Mouse (Mus musculus): ENCODE measurements around the gene Dnah17. TPM values are rescaled to one million over a fixed set of nuclear protein-coding genes. Genes with fewer than 3 reads are reported as not detected.

Gene Dnah17
- total and polyA plus RNA-seq, 2 experiments: under 0.01 TPM

DNA sequence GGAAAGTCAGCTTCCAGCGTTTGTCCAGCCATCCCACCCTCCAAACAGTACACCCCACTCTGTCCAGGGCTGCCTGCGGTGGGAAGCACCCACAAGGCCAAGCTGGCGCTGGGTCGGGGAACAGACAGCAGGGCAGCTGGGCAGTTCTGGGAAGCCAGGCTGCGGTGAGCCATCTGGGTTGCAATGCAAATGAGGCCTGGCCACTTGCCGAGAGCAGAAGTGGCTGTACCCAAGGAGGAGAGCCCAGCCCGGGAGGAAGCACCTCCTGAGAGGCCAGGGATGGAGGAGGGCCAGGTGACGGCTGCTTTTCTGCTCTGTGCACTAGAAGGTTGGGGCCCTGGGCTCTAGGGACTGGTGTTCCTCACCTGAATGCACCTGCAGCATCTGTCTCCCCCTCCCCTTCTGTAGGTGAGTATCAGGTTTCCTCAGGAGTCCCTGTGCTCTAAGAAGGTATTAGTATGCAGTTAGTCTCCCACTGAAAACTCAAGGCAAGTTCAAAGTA is 154.3 kb downstream of the Dnah17 start:
- H3K27me3 ChIP-seq (ENCODE audit: control insufficient read depth, insufficient read depth, low read length): no peaks in the 10 kb centered on the region
- WGBS: 79% methylated on average over 8 of the region's 8 CpGs
- no peaks in the 10 kb centered on the region for H3K79me2 ChIP-seq (ENCODE audit: control insufficient read depth, insufficient read depth, low read length)
- H3K27ac ChIP-seq (replicated peaks; ENCODE audit: insufficient read depth, low read depth, low read length): no peak overlapping the region
- no peak for DNase-seq (ENCODE audit: extremely low read depth, low read depth, low spot score)
- H3K9ac ChIP-seq (ENCODE audit: low read depth, low read length): no peak overlapping the region
- TF ChIP-seq POLR2A (IDR thresholded peaks at IDR 0.05; ENCODE audit: extremely low read depth, insufficient read depth, low read length) (no peak), CTCF (IDR thresholded peaks at IDR 0.05; ENCODE audit: low read depth, low read length) (no peak)
- no peaks in the 10 kb centered on the region for H3K4me1 ChIP-seq (ENCODE audit: control insufficient read depth, insufficient read depth, low read length)
- no peak overlapping the region for H3K4me3 ChIP-seq (ENCODE audit: insufficient read depth, low read depth, low read length)
- H3K36me3 ChIP-seq (ENCODE audit: control insufficient read depth, insufficient read depth, low read length): no peaks in the 10 kb centered on the region

DNA sequence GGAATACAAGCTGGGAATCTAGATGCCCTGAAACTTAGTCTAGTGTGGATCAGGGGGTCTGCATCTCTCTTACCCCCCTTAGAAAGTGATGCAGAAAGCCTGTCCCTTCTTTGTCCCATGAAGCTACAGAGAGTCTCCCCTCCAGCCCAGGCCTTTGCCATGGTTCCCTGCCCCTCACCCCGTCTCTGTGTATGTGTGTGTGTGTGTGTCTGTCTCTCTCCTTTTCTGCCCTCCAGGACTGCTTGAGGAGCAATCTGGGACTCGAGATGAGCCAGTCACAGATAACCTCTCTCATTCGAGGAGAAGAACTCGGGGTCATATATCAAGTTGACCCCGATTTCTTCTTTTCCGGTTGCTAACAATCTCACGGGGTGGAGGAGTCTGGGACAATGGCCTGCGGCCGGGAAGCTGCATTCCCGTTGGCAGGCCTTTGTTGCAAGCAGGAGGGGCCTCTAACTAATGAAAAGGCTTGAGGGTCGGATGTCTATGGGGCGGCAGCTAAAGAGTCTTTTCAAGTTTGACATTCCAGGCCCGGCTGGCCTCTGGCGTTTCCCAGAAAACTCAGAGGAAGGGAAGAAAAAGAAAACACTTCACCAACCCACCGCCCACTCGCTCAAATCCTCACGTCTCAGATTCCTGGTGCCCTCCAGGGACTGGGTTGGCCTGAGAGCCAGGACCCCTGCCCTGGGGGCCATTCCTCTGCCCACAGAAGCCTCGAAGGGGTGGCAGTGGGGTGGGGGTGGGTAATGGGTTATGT is 155.0 kb downstream of the Dnah17 start:
- DNase-seq (ENCODE audit: extremely low read depth, low read depth, low spot score): no peak
- H3K27me3 ChIP-seq (ENCODE audit: control insufficient read depth, insufficient read depth, low read length): no peaks in the 10 kb centered on the region
- 68% methylated on average over 18 of the region's 18 CpGs for WGBS

DNA sequence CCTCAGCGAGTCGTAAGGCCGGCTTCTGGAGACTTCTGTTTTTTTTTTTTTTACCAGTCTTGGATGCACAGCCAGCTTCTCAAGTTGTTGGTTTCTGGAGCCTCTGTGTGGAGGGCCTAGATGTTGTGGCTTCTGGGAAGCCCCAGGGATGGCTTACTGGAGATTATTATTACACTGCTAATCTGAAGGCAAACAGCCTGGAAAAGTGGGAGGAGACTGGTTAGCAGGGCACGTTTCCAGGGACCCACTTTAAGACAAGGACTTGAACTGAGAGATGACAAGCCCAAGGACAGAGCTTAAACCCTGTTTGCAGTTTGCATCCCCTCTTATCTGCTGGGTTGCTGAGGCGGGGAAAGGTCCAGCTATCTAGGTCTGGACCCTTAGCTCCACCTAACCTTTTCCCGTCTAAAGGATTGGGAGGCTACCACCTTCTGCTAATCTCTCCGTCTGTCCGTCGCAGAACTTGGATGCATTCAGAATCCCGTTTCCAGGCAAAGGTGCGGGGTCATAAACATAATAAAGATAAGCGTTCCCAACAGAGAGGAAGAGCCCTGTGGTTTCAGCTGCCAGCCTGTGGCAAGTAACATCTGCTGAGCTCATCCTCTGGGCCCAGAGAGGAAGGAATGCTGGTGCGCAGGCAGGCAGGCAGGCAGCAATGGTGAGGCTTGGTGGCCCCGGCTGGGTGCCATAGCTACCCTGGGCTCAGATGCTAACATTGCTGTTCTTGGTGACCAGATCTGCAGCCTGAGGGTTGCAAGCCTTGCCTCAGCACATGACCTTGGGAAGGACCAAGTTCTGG is 155.9 kb downstream of the Dnah17 start:
- Histone ChIP-seq H3K4me1 (ENCODE audit: control insufficient read depth, insufficient read depth, low read length) (peaks cover 4% of the 10 kb centered on the region; the same call in 1 of the 2 replicates), H3K36me3 (ENCODE audit: control insufficient read depth, insufficient read depth, low read length) (no peaks in the 10 kb centered on the region), H3K9ac (ENCODE audit: low read depth, low read length) (no peak overlapping the region), H3K27ac (replicated peaks; ENCODE audit: insufficient read depth, low read depth, low read length) (no peak overlapping the region), H3K27me3 (ENCODE audit: control insufficient read depth, insufficient read depth, low read length) (no peaks in the 10 kb centered on the region), H3K79me2 (ENCODE audit: control insufficient read depth, insufficient read depth, low read length) (no peaks in the 10 kb centered on the region), H3K4me3 (ENCODE audit: insufficient read depth, low read depth, low read length) (no peak overlapping the region)
- no peak for DNase-seq (ENCODE audit: extremely low read depth, low read depth, low spot score)
- 77% methylated on average over 14 of the region's 14 CpGs for WGBS
- no peak for TF ChIP-seq CTCF (IDR thresholded peaks at IDR 0.05; ENCODE audit: low read depth, low read length)
- no peak for TF ChIP-seq POLR2A (IDR thresholded peaks at IDR 0.05; ENCODE audit: extremely low read depth, insufficient read depth, low read length)

More for the DNA sequence above, 155.0 kb downstream of the Dnah17 start:
- Histone ChIP-seq H3K9ac (ENCODE audit: low read depth, low read length) (no peak overlapping the region), H3K27ac (replicated peaks; ENCODE audit: insufficient read depth, low read depth, low read length) (no peak overlapping the region), H3K4me1 (ENCODE audit: control insufficient read depth, insufficient read depth, low read length) (no peaks in the 10 kb centered on the region; the same call in 1 of the 2 replicates), H3K79me2 (ENCODE audit: control insufficient read depth, insufficient read depth, low read length) (no peaks in the 10 kb centered on the region), H3K4me3 (ENCODE audit: insufficient read depth, low read depth, low read length) (no peak overlapping the region), H3K36me3 (ENCODE audit: control insufficient read depth, insufficient read depth, low read length) (no peaks in the 10 kb centered on the region)
- TF ChIP-seq POLR2A (IDR thresholded peaks at IDR 0.05; ENCODE audit: extremely low read depth, insufficient read depth, low read length) (no peak), CTCF (IDR thresholded peaks at IDR 0.05; ENCODE audit: low read depth, low read length) (no peak)

DNA sequence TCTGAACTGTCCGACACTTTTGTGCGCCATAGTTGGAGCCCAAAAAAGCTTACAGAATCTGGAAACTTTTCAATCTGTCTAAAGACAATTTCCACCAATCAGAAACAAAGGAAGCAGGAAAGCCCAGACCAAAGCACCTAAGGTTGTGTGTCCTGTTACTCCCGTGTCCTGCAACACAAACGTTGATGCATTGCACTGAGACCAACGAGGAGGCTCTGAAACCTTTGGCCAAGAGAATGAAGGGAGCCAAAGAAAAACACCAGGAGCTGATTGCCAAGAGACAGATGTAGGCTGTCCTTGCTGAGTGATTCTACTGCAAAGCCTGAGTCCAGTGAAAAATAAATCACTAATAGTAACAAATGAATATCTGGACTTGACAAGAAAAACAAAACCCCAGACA is 156.9 kb downstream of the Dnah17 start:
- H3K4me1 ChIP-seq (ENCODE audit: control insufficient read depth, insufficient read depth, low read length): peaks cover 5% of the 10 kb centered on the region; the same call in 1 of the 2 replicates
- no peak for TF ChIP-seq POLR2A (IDR thresholded peaks at IDR 0.05; ENCODE audit: extremely low read depth, insufficient read depth, low read length)
- no peak for TF ChIP-seq CTCF (IDR thresholded peaks at IDR 0.05; ENCODE audit: low read depth, low read length)
- H3K4me3 ChIP-seq (ENCODE audit: insufficient read depth, low read depth, low read length): no peak overlapping the region
- no peak overlapping the region for H3K27ac ChIP-seq (replicated peaks; ENCODE audit: insufficient read depth, low read depth, low read length)
- WGBS: 49% methylated on average over 5 of the region's 5 CpGs
- no peak overlapping the region for H3K9ac ChIP-seq (ENCODE audit: low read depth, low read length)
- H3K27me3 ChIP-seq (ENCODE audit: control insufficient read depth, insufficient read depth, low read length): no peaks in the 10 kb centered on the region
- no peaks in the 10 kb centered on the region for H3K36me3 ChIP-seq (ENCODE audit: control insufficient read depth, insufficient read depth, low read length)
- peaks cover 4% of the 10 kb centered on the region; the same call in 1 of the 2 replicates for H3K79me2 ChIP-seq (ENCODE audit: control insufficient read depth, insufficient read depth, low read length)
- DNase-seq (ENCODE audit: extremely low read depth, low read depth, low spot score): no peak

DNA sequence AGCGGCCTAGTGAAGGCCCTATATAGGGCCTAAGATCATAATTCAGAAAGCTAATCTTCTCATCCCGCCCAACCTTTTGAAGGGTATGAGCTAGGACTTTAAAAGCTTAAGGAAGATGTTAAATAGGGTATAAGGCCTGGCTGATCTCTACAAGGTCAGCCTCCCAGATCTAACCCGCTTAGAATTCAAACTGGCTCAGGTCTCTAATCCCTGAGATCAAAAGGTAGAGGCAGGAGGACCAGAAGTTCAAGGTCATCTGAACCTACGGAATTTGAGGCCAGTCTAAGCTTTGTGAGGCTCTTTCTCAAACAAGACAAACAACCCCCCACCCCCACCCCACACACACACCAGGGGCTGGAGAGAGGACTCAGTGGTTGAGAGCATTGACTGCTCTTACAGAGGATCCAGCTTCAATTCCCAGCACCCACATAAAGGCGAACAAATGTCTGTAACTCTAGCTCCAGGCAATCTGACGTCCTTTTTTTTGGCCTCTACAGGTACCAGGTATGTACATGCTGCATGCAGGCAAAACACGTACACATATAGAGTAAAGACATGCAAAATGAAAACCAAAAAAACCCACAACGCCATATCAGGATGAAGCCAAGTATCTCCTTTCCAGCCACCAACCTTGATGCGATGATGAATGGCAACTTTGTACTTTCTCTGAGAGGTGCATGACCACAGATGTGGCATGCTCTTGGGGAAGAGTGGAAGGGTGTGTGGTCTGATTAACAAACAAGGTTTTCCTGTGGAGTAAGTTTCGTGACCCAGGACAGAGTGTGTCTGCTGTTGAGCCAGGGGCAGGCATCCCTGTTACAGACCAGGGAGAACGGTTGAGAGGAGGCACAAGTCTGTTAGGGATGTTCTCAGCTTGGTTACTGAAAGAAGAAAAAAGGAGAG is 157.5 kb downstream of the Dnah17 start:
- peaks cover 5% of the 10 kb centered on the region; the same call in 1 of the 2 replicates for H3K4me1 ChIP-seq (ENCODE audit: control insufficient read depth, insufficient read depth, low read length)

More for the DNA sequence above, 157.5 kb downstream of the Dnah17 start:
- Histone ChIP-seq H3K79me2 (ENCODE audit: control insufficient read depth, insufficient read depth, low read length) (peaks cover 10% of the 10 kb centered on the region), H3K4me3 (ENCODE audit: insufficient read depth, low read depth, low read length) (no peak overlapping the region), H3K36me3 (ENCODE audit: control insufficient read depth, insufficient read depth, low read length) (no peaks in the 10 kb centered on the region), H3K9ac (ENCODE audit: low read depth, low read length) (no peak overlapping the region), H3K27me3 (ENCODE audit: control insufficient read depth, insufficient read depth, low read length) (no peaks in the 10 kb centered on the region), H3K27ac (replicated peaks; ENCODE audit: insufficient read depth, low read depth, low read length) (no peak overlapping the region)
- TF ChIP-seq POLR2A (IDR thresholded peaks at IDR 0.05; ENCODE audit: extremely low read depth, insufficient read depth, low read length) (no peak), CTCF (IDR thresholded peaks at IDR 0.05; ENCODE audit: low read depth, low read length) (no peak)
- DNase-seq (ENCODE audit: extremely low read depth, low read depth, low spot score): no peak
- 86% methylated on average over 11 of the region's 11 CpGs for WGBS

Other genes with a start within 250 kb of the Dnah17 start
- 2.0 and 2.4 TPM in 2 replicates for gene Socs3, start 160.6 kb downstream of the Dnah17 start, total RNA-seq (2014; rRNA removed)
- gene Socs3, start 160.6 kb downstream of the Dnah17 start, polyA plus RNA-seq (2012; rRNA removed): 4.0 and 7.5 TPM in 2 replicates
- gene Pgs1, start 144.3 kb downstream of the Dnah17 start, total RNA-seq (2014; rRNA removed): 4.7 and 5.0 TPM in 2 replicates
- 17.8 and 22.1 TPM in 2 replicates for gene Pgs1, start 144.3 kb downstream of the Dnah17 start, polyA plus RNA-seq (2012; rRNA removed)
- 26.8 and 32.4 TPM in 2 replicates for gene Cyth1, start 118.0 kb upstream of the Dnah17 start, total RNA-seq (2014; rRNA removed)
- 13.9 and 14.7 TPM in 2 replicates for gene Cyth1, start 118.0 kb upstream of the Dnah17 start, polyA plus RNA-seq (2012; rRNA removed)
- gene Usp36, start 159.6 kb upstream of the Dnah17 start, total RNA-seq (2014; rRNA removed): 2.7 and 4.0 TPM in 2 replicates
- gene Usp36, start 159.6 kb upstream of the Dnah17 start, polyA plus RNA-seq (2012; rRNA removed): 7.5 and 12.3 TPM in 2 replicates
- not detected in 2 replicates for gene Cep295nl, start 211.9 kb upstream of the Dnah17 start, total RNA-seq (2014; rRNA removed)
- not detected in 2 replicates for gene Cep295nl, start 211.9 kb upstream of the Dnah17 start, polyA plus RNA-seq (2012; rRNA removed)
- gene Timp2, start 225.1 kb upstream of the Dnah17 start, total RNA-seq (2014; rRNA removed): 2.6 and 4.6 TPM in 2 replicates
- gene Timp2, start 225.1 kb upstream of the Dnah17 start, polyA plus RNA-seq (2012; rRNA removed): 7.7 and 7.9 TPM in 2 replicates